Mouse (Mus musculus): ENCODE data around the gene Cfap61.
"Not testable (repeated sequence)": the region's sequence is repeated elsewhere in the genome, so short reads cannot be mapped to it uniquely, and the experiment has no call there.

Gene Cfap61

DNA sequence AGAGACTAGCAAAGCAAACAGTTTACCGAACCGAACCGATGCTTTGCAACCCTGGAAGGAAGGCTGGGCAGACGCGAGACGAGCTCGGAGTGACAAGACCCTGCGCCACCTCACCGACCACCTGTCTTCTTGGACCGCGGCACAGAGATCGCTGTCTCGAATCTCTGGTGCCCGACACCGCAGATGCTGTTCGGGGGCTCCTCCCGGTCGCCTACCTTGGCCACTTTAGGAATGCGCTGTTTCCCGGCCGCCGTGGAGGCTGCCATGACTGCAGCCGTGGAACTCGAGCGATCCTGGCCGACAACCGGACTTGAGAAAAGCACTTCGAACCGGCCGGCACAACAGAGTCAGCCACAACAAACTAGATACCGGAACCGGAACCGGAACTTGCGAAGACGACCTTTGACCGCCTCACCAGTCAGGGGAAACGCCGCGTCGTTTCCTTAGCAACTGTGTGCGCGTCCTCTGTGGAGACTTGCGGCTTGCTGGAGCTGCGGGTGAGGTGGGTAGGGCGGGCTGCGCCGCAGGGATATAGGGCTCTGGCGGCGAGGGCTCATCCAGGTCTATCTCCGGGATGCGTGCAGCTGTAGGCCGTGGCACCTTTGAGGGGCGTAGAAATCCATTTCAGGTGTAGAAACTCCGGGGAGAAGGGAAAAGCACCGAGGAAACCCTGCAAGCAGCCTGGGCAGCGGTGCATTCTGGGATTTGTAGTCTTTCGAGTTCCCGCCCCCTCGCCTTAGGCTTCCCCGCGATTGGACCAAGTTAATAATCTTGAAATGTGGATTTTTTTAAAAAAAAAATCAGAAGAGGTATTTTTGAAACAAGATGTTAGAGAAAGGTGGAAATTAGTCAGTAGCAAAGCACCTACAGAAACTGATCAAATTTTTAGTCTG is at the start of gene Cfap61, which contains the start of gene Crnkl1:
TSS of gene Cfap61 (plus strand) at position 446 of the 893 bp plus-strand sequence.
TSS of gene Crnkl1 (minus strand) at position 676 of the 893 bp plus-strand sequence.
- DNase-seq = peak; percentile 96 to 97

- peak in 1 of 2 experiments; percentile 46 for DNase-seq
These were observed 49.4 kb upstream of the Cfap61 start for GRCm38 (mm10) chr2:145884913-145885785.

DNA sequence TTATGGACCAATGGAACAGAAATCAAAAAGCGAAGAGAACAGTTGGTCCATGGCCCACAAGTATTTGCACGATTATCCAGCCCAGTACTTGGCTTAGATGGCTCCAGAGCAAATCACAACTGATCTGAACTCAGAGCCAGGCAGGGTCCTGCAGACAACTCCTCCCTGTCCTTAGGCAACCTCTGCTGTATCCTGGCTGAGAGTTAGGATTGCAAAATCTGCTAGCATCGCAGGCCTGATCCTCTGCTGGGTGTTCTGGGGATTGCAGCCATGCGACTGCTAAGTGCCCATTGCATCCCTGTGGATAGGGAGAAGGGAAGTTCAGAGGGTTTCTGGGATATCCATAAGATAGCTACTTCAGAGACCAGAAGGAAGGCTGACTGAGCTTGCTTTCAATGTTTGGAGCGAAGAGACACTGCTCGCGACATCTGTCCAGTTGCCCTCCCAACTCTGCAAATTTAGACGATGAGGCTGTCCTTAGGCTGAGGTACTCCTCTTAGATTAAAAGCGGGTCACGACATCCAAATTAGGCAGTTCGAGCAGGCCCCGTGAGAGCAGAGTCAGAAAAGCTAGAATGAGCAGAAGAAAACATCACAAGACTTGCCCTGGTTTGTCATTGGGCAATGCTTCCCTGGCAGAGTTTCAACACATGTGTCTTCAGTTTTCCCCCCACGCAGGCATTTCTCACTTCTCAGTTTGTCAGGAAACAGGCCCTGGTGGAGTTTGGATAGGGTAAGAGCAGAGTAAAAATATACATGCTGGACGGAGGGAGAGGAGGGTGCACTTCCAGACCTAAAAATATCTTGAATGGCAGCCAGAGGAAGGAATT is 46.4 kb upstream of the Cfap61 start:
- DNase-seq = peak; percentile 57 to 67

GRCm38 (mm10) chr2:145888766-145889480 is 45.7 kb upstream of the Cfap61 start:
- no peak for DNase-seq

- DNase-seq = no peak
These were observed 44.0 kb upstream of the Cfap61 start for GRCm38 (mm10) chr2:145890571-145890970.

DNA sequence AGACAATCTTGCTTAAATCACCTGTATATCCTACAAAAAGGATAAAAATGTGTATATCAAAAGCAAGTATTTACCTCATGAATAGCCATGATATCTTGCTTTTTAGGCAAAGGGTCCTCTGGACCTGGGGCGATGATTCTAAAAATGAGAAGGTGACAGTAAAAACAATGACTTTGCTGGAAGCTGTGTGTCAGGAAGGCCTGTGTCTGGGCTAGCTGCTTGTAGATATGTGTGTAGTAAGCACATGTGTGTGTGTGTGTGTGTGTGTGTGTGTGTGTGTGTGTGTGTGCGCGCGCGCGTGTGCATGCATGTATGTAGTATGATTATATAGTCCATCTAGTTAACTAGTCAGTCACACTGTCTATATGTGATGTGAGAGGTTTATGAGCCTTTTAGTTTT is 40.8 kb upstream of the Cfap61 start:
- DNase-seq = no peak

GRCm38 (mm10) chr2:145898106-145898505 is 36.5 kb upstream of the Cfap61 start:
- no peak for DNase-seq

DNA sequence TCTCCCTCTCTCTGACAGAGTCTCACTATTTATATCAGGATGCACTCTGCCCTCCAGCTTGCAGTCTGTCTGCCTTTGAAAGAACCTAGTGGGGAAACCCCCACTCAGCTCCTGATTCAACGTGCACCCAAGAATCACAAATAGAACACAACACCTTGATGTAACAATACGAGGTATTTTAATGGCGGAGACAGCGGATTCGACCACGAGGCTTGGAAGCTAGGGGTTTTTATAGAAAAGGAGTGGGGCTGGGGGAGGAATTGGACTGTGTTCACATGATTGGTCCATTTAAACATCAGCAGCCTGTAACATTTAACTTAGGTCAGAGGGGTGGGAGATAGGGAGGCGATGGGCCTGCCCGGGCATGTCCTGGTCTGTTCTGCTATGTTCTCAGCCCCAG is 34.3 kb upstream of the Cfap61 start:
- not testable (repeated sequence) for DNase-seq

GRCm38 (mm10) chr2:145901861-145902260 is 32.7 kb upstream of the Cfap61 start, which contains the start of gene Naa20:
Gene Naa20 (plus strand): TSS chr2:145902099.
- no peak for DNase-seq

DNA sequence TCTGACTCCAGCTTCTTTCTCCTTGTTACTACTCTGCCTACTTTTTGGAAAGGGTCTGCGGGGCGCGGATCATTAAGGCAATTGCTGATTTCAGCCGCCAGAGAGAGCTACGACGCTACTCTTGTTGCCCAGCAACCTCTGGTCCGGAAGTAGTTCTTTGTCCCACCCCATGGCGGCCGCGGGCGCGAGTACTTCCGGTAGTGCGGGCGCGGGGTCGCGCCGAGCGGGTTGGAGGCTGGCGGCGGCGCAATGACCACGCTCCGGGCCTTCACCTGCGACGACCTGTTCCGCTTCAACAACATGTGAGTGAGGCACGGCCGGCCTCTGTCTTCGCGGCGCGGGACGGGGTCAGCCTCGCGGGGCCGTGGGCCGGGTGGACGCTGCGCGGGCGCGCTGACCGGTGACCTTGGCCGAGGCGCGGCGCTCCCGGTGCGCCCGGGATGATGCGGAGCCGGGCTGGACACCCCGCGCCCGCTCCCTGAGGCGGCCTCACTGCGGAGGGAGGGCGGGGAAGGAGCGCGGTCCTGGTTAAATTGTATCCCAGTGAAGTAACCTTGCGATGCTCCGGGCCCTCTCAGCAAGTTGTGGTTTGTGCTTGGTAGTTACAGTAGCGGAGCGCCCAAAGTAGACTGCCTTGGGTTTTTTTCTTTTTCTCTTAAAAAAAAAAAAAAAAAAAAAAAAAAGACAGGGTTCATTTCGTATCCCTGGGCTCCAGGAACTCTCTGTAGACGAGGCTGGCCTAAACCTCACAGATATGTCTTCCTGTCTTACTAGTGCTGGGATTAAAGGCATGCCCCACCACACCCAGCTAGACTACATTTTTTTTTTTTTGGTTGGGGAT is 31.3 kb upstream of the Cfap61 start:
- DNase-seq = peak; percentile 93 to 95

GRCm38 (mm10) chr2:145903983-145904616 is 30.5 kb upstream of the Cfap61 start:
- no peak for DNase-seq

- no peak for DNase-seq
These were observed 29.4 kb upstream of the Cfap61 start for GRCm38 (mm10) chr2:145905156-145905555.

- DNase-seq = not testable (repeated sequence)
These were observed 28.7 kb upstream of the Cfap61 start for GRCm38 (mm10) chr2:145905884-145906283.

- no peak for DNase-seq
These were observed 13.5 kb upstream of the Cfap61 start for GRCm38 (mm10) chr2:145920941-145921650.

- DNase-seq = no peak
These were observed 2.4 kb downstream of the Cfap61 start for GRCm38 (mm10) chr2:145936975-145937374.

DNA sequence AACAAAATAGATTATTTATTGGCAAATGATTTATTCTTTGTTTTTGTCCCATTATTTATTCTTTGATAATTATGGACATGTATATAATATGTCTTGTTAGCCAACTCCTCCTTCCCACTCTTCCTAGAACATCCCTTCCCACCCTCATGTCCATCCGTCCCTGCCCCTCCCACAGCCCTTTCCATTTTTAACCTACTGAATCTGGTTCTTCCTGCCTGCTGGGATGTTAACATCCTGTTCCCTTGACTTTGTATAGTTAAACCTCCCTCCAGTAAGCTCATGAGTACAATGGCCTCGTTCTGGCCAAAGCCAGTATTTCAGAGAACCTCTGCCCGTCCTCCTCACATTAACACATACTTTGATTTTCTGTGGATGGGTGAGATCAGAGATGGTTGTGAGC is 6.8 kb downstream of the Cfap61 start:
- no peak for DNase-seq

- DNase-seq = no peak
These were observed 9.7 kb downstream of the Cfap61 start for GRCm38 (mm10) chr2:145944286-145944685.

- no peak for DNase-seq
These were observed 13.9 kb downstream of the Cfap61 start for GRCm38 (mm10) chr2:145948402-145948954.

DNA sequence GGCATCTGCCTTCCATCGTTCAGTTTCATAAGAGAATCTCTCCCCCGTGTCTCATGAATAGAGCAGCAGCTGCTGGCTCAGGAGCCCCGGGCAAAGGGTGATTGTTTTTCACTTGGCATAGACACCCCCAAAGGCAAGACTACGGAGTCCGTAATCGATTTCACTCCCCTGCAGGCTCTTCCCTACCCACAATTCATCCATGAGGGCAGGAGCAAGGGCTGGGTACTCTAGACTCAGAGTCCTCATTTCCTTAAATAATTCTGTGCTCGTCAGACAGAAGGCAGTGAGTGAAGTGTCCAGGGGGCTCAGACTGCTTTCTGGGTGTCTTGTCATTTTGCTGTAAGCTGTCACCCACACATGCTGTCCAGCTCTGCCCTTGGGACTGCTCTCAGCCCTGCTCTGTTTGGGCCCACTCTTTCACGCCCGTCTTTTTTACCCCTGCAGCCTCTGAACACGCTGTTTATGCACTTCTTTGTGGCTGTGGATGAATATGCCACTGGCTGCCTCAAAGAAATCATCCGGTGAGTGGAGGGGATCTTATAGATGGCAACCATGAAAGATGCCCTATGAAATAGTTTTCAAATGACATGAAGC is 15.0 kb downstream of the Cfap61 start:
- no peak for DNase-seq

Data from kidney, postnatal 4 days (tissue).